Mouse (Mus musculus): ENCODE measurements around the gene Gcnt2.
A peak's percentile ranks its signal among the peaks of the same experiment; 100 is the strongest.
"Not testable (repeated sequence)": the region's sequence is repeated elsewhere in the genome, so short reads cannot be mapped to it uniquely, and the experiment has no call there.

Gcnt2 gene

GRCm38 (mm10) chr13:40875415-40875814, 15.9 kb downstream of the Gcnt2 start:
- DNase-seq: no peak

- no peak for DNase-seq
Measured at GRCm38 (mm10) chr13:40877589-40877988, 18.0 kb downstream of the Gcnt2 start.

DNA sequence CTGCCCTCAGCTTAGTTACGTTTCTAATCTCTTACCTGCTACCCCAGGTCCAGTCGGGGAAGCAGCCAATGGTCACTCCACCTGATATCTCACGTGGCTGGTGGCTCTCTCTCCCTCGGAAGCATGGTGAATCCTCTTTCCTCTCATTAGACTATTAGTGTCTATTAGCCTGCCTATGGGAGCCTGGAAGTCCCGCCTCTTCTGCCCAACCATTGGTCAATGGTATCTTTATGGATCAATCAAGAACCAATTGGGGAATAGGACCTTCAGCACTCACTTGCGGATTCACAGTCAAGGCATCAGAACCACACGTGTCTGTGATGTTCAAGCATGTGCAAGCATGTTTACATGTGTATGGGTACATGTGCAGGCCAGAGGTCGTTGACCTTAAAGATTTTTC, 21.0 kb downstream of the Gcnt2 start:
- DNase-seq: no peak

GRCm38 (mm10) chr13:40882606-40883005, 23.1 kb downstream of the Gcnt2 start:
- no peak for DNase-seq

- DNase-seq: no peak
Measured at GRCm38 (mm10) chr13:40883903-40884302, 24.3 kb downstream of the Gcnt2 start.

GRCm38 (mm10) chr13:40884878-40885277, 25.3 kb downstream of the Gcnt2 start:
- no peak for DNase-seq

GRCm38 (mm10) chr13:40885935-40886642, 26.5 kb downstream of the Gcnt2 start:
- no peak for DNase-seq

DNA sequence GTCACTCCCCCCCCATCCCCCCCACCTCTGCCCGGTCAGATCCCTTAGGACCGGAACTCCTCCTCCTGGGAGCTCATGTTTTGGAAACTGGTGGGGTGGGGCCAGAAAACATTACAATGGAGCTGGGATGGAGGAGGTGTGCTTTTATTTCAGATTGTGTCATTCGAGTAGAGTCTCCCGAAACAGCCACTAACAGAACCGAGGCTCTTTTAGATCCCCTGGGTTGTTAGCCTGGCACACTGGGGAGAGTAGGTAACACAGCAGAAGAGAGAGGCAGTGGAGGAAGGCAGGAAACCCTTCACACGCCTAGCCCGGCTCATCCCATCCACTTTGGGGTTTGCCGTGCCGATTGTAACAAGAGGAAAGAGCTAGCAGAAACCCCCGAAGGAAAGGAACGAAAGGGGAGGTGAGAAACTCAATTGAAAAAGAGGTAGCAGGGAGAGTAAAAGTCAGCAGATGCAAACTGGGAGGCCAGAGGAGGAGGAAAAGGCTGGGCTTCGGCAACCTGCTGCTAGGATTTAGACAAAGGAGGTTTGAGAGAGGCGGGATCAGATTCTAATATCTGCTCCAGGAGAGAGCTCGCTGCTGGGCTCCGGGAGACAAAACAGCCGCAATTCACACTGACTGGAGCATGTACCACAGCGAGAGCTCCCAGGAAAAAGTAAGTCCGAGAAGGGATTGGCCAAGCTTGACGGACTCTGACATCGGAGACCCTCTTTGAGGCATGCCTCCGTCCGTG, 27.3 kb downstream of the Gcnt2 start:
- no peak for DNase-seq

DNA sequence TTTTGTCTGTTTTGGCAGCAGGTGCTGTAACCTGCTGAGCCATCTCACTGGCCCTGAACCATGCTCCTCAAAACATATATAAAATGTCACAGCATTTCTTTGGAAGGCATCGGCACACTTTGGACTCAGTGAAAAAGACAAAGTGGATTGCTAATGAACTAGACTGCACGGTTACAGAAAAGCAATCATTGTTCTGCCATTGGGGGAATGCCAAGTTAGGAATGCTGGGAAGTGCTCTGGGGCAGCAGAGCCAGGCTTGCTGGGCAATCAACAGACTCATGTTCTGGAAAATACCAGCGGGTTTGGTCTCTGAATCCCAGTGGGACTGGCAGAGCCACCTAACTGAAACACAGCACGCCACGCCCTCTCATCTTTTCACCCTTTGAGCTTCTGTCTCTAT, 31.0 kb downstream of the Gcnt2 start:
- DNase-seq: peak; percentile 9 to 18

DNA sequence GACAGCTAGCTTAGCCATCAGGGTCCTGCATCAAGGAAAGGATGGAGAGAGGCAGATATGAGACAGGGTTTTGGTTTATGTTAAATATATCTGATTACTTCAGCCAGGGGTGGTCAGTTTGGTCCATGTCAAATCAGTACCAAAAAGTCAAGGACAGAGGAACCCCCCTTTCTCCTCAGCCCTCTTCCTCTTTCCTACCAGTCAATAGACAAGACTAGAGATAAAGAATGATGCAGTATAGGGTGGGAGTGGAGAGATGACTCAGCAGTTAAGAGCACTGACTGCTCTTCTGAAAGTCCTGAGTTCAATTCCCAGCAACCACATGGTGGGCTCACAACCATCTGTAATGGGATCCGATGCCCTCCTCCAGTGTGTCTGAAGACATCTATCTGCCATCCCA, 31.8 kb downstream of the Gcnt2 start:
- not testable (repeated sequence) for DNase-seq

DNA sequence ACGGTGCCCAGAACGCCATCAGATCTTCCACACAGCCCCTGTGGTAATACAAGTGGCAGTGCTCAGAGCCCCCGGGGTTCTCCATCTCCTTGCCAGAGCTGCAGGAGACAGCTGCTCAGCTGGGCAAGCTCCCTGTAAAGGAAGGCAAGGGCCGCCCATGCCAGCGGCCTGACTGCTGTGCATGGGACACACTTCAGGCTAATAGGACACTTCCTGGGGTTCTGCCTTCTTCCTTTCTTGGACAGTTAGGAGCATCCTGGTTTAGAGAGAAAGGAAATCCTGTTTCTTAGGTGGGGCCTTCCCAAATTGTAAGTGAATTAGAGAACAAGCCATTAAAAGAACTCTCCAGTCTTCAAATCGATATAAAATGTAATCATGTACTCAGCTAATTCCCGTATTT, 32.5 kb downstream of the Gcnt2 start:
- no peak for DNase-seq

- DNase-seq: no peak
Measured at GRCm38 (mm10) chr13:40892547-40892946, 33.0 kb downstream of the Gcnt2 start.

- no peak for DNase-seq
Measured at GRCm38 (mm10) chr13:40893573-40893972, 34.0 kb downstream of the Gcnt2 start.

DNA sequence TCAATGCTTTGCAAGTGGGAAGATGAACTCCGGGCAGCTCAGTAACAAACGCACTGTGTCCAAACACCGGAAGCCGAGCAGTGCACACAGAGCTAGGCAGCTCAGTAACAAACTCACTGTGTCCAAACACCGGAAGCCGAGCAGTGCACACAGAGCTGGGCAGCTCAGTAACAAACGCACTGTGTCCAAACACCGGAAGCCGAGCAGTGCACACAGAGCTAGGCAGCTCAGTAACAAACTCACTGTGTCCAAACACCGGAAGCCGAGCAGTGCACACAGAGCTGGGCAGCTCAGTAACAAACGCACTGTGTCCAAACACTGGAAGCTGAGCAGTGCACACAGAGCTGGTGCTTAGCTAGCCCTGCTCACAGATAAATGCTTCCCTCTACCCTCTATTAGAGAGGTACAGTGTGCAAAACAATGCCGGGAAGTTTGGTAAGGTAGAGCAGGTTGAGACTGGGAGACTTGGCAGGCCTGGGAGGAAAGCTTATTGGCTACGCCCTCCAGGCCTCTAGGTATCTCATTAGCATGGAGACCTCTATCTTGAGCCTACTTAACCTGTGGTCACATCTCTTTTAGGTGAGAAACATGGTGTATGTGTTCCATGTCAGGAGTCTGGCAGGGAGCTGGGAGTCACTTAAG, 38.6 kb downstream of the Gcnt2 start:
- DNase-seq: not testable (repeated sequence)

DNA sequence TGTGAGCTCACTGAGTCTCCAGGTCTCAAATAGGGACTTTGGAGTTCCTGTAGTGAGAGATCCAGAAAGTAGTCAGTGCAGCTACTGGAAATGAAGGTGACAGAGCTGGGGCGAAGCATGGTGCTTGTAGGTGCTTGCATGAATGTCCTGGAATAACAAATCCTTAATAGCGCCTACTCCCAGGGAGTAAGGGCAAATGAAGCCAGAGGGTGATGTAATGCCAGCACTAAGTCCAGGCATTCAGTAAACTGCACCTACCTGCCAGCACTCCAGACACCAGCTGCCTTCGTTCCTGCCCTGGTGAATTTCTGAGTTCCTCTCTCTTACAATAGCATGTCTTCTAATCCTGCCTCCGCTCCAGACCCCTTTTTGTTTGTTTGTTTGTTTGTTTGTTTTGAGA, 39.1 kb downstream of the Gcnt2 start:
- no peak for DNase-seq

GRCm38 (mm10) chr13:40899349-40899993, 39.9 kb downstream of the Gcnt2 start:
- DNase-seq: no peak

- DNase-seq: no peak
Measured at GRCm38 (mm10) chr13:40899994-40900970, 40.7 kb downstream of the Gcnt2 start.

DNA sequence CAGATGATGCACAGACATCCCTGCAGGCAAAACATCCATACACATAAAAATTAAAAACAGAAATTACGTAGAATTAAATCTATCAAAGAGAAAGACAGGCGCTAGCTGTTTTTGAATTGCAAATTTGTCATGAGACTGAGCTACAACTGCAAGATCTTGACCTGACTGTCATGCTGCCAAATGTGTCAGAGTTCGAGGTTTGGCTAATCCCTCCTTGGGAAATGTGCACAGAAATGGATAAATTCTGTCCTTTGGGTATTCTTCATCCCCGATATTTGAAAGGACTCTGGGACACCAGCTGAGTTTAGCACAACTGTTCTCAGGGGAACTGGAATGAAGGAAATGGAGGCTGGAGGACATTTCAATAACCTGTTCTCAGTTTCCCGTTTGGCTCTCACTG, 41.7 kb downstream of the Gcnt2 start:
- no peak for DNase-seq

DNA sequence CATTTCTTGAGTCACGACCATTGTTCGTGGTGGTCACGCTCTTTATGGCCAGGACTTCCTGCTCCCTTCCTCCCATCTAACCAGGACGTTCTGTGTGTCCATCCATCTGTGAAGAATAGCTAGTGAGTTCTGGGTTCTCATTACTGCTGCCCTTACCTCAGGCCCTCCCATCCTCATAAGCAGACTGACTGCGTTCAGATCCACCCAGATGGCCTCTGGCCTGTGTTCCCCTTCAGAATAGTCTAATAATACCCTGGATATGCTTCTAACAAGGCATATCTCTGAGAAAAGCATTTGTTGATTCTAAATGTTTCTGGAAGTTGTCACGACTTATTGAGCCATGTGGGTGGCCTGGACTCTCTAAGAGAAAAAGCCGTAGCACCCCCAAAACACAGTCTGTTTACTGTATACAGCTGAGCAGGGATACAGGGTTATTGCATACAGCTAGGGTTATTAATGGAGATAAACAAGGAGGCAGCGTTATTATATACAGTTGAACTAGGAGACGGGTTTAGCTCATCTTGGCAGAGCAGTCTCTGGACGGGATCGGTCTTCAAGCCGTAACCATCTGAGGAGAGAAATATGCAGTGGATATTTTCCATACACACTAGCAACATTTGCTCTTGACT, 42.4 kb downstream of the Gcnt2 start:
- no peak for DNase-seq

DNA sequence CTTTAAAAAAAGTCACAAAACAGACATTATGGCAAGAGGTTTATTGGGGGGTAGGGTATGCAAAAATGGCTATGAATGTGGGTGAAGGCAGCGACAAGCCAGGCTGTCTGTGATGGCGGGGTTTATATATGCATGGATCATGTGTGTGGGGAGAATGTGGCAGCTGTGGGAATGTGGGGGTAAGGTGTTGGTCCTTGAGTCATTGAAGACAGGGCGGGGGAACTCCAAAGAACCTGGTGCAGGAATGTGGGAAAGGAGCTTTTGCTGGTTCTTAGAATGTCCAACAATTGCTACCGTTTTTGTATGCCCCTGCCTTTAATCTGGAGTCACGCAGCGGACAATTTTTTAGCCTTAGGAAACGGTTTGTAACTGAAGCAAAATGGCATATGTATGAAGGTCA, 44.5 kb downstream of the Gcnt2 start:
- no peak for DNase-seq

GRCm38 (mm10) chr13:40906528-40906927, 47.0 kb downstream of the Gcnt2 start:
- DNase-seq: no peak

DNA sequence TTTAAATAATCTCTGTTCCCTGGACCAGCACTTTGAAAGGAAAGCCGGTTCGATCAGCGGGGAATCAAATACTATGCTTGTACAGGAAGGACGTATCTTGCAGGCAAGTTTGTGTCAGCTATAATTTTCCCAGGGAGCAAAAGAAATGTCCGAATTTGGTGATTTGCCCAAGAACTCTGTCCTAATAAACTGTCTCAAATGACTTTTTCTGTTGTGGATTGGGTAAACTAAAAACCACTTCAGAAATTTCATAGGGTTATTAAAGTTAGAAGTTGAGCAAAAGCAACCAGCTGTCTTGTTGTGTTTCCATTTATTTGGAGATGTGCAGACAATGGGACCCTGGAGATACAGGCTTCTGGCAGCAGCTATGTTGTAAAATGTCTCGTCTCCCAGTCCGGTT, 47.7 kb downstream of the Gcnt2 start:
- DNase-seq: no peak

All from cerebellum, postnatal 14 days (tissue).